Mouse (Mus musculus): ENCODE data around the gene Il5. TPM values are rescaled to one million over a fixed set of nuclear protein-coding genes. Genes with fewer than 3 reads are reported as not detected.
"Not testable (repeated sequence)": the region's sequence is repeated elsewhere in the genome, so short reads cannot be mapped to it uniquely, and the experiment has no call there.

Gene Il5
- total RNA-seq, 2 experiments from 2014 or later = not detected

DNA sequence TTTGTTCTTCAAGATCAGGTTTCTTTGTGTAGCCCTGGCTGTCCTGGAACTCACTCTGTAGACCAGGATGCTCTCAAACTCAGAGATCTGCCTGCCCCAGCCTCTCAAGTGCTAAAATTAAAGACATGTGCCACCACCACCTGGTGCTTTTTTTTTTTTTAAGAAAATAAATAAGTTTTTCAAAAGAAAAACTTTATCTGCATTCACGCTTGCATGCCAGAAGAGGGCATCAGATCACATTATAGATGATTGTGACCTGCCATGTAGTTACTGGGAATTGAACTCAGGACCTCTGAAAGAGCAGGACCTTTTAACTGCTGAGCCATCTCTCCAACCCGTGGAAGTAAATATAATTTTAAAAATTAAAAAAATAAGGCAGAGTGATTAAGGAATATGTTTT is 24.7 kb downstream of the Il5 start:
- no peak for DNase-seq

DNA sequence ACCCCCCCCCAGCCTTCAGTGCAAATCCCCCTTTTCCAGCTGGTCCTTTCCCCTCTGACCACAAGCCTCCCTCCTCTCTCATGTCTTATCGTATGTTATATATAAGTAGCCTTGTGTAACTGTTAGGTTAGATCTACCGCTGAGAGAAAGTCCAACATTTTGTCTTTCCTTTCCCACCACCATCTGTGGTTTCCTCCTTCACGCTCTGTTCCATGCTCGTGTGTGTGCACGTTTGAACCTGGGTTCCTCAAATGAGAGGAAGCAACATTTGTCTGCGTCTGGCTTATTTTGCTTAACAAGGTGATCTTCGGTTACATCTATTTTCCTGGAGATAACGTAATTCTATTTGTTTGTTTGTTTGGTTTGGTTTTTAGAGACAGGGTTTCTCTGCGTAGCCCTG is 27.4 kb downstream of the Il5 start:
- no peak for DNase-seq

DNA sequence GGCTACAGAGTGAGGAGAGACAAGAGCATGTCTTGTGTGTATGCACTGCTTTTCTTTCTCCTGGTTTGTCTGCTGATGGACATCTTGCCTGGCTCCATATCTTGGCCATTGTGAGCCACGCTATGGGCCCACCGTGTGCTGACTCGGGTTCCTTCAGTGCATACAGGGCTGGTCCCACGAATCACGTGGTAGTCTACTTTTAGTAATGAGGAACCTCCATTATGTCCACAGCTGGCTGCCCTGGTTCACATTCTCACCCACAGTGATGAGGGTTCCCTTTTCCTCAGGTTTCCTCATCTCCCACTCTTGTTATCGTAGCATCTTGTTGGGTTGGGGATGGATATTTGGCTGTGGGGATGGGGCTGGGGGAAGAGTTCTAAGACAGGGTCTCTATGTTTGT is 28.0 kb downstream of the Il5 start:
- no peak for DNase-seq

DNA sequence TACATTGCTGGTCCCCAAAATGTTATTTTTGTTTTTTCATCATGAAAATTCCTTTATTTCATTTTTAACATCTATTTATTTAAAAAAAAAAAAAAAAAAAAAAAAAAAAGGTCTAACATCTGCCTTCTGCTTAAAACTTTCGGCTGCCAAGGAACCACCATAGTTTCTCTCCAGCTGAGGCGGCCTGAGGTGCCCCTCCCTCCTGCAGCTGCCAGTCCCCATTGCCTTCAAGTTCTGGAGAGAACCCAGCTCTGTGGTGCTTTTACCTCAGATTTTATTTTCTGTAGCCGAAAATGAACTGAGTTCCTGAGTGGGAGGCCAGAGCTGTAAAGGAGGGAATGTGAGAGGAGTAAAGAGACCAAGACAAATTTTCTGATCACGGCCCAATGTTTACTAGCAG is 28.7 kb downstream of the Il5 start:
- DNase-seq = no peak

DNA sequence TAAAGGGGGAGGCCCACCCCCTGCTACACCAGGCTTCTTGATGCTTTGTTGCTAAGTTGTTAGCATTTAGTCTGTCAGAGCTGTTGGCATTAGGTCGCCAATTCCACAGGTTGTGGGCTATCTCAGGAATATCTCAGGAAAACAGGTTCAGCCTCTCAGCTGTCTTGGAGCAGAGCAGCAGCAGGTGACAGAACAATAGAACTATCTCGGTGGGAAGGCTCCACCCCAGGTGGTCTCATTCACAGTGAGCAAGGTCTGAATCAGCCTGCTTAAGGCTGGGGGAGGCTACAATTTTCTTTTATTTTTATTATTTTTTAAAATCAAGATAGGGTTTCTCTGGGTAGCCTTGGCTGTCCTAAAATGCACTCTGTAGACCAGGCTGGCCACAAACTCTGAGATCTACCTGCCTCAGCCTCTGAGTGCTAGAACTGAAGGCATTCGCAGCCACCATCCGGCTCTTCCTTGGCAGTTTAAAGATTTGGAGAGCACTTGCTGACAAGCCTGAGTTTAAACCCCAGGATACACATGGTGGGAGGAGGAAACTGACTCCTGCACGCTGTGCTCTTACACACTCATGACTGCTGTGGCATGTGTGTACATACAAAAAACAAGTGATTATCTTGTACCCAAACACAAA is 29.2 kb downstream of the Il5 start:
- no peak for DNase-seq

DNA sequence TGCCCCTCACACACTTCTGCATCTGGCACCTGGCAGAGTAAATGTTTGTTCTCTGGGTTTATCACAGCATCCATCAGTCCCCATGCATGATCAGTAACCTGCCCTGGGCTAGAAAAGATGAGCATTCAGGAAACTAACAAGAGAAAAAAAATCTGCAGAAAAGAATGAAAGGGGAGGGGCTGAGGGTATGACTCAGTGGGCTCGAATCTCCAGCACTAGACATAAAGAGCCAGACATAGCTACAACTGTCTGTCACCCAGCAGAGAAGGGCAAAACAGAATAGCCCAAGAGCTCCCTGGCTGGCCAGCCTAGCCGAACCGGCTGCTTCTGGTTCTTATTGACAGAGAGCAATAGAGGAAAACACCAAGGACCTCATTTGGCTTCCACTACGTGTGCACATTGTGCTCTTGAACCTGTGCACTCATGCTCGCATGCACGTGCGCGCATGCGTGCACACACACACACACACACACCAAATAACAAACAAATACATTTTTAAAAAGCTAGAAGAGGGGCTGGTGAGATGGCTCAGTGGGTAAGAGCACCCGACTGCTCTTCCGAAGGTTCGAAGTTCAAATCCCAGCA is 34.5 kb downstream of the Il5 start:
- DNase-seq = no peak

DNA sequence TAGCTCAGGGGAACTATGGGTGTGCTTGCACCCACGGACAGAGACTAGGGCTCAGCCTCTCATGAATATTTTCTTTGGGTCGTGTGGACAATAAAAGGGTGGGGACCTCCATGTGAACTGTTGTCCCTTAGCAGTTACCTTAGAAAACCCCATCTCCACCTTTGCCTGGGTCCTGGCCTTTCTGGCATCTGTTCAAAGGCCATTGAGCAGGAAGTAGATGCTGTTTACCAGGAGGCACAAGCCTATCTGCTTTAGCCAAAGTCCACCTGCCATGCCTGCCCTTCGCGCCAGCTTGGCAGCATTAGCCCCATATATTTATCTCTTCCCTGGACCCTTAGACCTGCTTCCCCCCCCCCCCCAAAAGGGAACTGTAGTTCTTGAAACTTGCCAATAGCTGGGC is 37.0 kb downstream of the Il5 start:
- DNase-seq = no peak

DNA sequence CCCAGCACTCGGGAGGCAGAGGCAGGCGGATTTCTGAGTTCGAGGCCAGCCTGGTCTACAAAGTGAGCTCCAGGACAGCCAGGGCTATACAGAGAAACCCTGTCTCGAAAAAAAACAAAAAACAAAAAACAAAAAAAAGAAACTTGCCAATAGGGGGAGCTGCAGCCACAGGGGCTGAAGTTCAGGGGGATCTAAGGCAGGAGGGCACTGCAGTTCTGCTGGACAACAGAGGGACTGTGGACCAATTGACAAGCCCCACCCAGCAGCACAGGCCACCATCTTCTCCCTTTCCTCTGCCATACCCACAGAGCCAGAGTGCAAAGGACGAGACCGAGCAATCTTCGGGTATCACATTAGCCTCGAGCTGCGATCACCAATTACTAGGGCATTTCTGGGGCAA is 37.4 kb downstream of the Il5 start:
- DNase-seq = not testable (repeated sequence)

DNA sequence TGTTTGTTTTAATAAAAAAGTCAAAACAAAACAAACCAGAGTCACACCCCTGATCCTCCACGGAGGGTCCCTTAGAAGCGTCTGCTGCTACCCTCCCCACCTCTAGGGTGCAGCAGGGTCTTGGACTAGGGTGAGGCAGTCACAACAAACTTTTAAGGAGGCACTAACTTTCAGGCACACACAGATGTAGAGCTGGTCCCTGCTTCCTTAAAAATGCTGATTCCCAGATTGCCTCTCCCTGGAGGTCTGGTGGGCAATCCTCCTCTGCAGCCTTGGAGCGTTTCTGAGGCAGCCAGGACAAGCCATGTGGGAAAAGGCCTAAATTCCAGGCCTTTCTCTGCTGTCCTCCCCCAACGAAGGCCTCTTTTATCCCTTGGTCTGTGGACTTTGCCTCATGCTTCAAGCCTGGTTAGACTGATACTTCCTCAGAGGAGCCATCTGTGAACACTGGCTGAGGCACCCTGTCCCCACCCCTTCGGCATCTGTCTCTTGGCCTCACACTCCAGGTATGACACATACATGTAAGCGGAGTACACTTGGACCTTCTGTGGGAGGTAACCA is 38.3 kb downstream of the Il5 start:
- no peak for DNase-seq

DNA sequence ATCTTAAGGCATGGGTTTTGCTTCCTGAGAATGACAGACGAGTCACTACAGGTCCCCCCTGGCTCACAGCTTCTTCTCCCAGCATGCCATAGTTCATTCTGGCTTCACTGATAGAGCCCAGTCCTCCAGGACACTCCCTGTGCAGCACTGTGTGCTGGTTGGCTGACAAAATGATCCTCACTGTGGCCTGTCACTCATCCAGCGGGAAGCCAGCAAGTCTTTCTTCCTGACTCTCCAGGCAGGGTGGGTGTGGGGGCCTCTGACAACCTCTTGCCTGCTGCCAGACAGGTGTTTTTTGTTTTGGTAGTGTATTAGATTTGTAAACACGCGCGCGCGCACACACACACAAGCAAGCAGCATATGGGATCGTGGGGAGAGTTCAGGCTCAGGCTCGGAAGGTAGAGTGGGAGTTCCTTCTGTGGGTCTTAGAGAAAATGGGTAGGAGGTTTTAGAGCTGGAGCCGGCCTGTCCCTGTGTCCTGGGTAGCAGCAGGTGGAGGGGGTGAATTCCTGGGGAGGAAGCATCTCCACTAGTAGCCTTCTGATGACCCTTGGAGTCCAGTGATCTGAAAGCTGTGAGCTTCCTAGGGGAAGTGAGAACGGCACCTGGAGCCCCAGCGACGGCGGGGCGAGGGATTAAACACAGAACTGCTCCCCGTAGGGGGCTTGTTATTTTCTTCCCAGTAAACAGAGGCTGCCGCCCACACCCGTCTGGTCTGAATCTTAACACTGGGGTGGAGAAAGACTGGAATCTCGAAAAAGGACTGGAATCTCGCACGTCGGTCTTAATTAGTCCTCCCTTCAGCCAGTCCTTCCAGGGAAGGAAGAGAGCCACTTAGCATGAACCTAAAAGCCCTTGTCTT is 39.2 kb downstream of the Il5 start:
- no peak for DNase-seq

DNA sequence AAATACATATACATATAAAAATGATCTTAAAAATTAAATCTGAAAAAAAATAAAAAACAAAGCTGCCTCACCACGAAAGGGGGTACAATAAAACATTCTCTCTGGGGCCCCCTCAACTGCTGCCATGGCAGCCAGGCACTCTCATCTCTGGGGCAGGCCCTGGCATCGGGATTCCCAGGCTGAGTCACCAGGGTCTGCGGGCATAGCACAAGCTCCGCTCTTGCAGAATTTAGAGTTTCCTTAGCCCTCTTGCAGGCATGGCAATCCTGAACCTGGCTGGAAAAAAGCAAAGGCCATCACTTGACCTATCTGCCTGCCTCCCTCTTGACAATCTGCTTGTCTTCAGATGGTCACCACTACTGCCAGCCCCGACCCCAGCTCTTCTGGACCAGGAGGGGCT is 40.7 kb downstream of the Il5 start:
- no peak for DNase-seq

DNA sequence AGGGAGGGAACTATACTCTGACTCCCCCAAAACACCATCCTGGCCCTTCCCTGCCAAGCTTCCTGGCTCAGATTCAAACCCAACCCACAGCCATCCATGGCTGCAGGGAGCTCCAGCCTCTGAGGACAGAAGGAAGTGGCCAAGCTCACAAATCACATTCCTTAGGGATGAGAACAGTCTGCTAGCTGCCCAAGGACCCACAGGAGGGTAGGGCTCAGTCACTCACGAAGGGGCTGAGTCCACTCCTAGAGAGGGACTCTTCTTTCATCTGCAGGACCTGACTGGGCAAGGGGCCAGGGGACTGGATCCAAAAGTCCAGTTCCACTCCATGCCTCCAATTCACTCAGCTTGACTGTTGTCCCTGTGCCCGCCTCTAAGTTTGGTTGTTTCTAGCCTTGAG is 41.2 kb downstream of the Il5 start:
- DNase-seq = peak; percentile 71

DNA sequence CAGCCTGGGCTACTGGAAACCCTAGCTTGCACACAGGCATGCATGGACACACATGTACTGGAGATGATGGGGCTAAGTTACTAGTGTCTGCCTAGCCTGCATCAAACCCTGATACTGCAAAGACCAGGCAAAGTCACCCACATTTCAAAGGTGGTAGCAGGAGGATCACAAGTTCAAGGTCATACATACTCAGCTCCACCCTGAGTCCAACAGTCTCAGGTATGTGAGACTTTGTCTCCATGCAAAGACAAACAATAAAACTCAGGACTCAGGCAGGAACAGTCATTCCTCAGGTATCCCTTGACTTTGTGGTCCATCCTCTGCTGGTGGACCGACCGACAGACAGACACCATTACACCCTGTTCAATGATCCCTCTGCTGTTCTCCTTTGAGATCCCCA is 41.8 kb downstream of the Il5 start:
- no peak for DNase-seq

DNA sequence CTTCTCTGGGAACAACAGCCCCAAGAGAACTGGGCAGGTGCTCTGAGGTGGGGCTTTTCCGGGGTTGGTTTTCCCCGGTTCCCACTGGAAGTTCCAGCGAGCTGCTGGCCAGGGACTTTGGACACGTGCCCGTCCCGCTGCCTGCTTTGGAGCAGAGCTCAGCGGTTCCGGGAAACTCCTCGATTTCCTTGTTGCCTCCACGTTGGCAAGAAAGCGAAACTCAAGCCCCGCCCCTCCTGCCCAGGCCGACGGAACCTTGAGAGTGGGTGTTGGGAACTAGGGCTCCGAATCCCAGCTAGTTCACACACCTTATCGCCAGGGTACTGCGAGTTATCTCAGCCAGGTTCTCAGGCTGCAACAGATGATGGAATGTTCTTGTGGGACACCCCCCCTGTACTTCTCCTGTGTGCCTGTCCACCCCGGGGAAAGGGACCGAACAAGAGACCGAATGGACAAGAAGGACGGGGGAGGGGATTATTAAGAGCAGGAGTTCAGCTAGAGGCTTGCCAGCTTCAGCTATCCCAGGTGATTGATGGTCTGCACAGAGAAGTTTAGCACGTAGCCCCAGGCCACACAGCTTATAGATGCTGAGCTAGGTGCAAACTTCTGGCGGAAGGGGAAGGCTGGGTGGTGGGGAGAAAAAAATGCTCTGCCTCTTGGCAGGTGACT is 42.4 kb downstream of the Il5 start:
- DNase-seq = peak; percentile 85

DNA sequence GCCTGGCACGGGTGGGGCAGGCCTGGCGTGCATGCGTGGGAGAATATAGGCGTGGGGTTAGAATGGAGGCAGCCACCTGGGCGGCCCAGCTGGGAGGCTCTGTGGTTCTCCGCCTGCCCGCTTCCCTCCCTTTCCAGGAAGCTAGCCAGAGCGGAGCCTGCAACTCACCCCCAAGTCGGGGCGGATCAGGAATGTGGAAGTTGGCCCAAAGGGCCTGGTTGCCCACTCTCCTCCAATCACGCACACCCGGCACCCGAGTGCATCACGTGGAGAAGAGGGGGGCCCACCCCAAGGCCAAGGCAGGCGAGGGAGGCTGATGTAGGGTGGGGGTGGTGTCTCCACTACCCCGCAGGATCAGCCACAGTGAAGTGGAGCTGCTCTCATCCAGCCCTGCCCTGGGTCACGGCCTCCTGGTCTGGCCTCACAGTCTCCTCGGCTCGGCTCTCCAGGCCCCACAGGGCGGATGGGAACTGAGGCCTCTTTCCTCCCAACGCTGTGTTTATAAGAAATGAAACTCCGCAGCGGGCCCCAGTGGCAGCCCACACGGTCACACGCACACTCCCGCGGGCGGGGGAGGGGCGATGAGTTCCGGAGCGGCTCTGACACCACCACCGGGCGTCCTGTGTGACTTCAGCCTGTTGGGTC is 43.0 kb downstream of the Il5 start:
- peak; percentile 93 for DNase-seq

DNA sequence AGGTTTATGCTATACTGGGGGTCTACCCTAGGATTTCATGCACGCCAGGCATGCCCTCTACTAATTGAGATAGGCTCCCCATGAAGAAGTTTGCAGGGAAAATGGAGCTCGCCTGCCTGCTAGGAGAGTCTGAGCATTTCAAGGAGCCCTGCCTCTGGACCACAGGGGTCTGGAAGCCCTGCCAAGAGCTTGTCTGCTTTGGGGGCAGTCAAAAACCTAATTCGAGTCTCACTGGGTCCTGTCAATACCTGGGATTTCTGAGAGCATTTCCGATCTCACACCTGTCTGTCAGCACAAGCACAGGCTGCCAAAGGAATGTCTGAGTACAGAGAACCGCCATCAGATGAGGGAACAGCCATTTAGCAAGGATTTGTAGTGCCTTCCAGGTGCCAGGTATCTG is 44.0 kb downstream of the Il5 start:
- DNase-seq = no peak

DNA sequence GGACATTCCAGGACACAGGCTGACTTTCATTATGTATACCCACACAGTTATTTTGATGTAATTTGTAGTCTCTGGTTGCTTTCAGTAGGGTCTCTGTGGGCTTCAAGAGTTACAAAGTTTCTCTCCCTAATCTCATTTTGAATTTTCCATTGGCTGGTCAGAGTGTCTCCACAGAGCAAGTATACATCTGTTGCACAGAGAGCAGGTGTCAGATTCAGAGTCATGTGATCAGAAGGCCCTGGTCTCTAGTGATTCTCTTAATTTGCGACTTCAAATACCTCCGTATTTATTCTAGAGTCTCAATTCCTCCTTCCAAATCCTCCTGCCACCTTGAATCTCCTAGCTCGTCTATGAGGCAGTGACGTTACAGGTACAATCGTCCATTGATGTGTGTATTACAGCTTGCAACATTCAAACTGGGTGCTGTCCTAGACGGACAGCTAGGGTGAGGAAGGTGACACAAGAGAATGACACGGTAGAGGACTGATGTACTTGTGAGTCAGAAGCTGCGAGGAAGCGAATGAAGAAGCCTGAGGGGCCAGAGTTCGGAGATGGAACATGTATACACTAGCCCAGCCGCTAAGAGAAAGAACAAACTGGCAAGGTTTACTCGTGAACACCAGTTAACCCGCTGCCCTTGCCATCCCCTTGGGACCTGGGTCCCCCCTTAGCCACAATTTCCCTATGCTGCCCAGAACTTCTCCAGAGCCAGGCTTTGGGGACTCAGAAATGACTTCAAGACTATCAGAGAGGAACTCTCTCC is 48.0 kb downstream of the Il5 start:
- DNase-seq = no peak

DNA sequence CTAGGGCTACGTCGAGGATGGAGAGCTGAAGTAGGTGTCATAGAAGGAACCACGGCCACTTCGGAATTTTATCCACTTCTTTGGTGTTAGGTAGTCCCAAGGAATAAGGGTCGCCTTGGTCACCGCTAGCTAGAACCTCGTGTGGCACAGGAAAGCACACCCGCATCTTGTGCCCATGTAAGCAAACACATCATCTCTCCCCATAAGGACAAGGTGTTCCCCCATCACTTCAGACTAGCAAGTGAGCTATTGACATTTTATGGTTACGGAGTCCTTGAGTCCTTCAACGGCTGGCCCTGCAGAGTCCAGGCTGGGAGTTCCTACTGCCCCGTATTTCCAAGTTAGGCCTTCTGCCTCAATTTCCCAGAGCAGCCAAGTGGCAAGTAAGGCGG is 48.6 kb downstream of the Il5 start:
- no peak for DNase-seq

DNA sequence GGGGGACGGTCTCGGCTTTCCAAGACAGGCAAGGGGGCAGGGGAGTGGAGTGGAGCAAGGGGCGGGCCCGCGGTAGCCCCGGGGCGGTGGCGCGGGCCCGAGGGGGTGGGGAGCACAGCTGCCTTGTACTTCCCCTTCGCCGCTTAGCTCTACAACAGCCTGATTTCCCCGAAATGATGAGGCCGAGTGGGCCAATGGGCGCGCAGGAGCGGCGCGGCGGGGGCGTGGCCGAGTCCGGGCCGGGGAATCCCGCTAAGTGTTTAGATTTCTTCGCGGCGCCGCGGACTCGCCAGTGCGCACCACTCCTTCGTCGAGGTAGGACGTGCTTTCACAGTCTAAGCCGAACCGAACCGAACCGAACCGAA is 49.1 kb downstream of the Il5 start, which contains the start of gene Irf1:
TSS of gene Irf1 (plus strand) at position 255 of the 365 bp plus-strand sequence.
- peak; percentile 92 for DNase-seq

DNA sequence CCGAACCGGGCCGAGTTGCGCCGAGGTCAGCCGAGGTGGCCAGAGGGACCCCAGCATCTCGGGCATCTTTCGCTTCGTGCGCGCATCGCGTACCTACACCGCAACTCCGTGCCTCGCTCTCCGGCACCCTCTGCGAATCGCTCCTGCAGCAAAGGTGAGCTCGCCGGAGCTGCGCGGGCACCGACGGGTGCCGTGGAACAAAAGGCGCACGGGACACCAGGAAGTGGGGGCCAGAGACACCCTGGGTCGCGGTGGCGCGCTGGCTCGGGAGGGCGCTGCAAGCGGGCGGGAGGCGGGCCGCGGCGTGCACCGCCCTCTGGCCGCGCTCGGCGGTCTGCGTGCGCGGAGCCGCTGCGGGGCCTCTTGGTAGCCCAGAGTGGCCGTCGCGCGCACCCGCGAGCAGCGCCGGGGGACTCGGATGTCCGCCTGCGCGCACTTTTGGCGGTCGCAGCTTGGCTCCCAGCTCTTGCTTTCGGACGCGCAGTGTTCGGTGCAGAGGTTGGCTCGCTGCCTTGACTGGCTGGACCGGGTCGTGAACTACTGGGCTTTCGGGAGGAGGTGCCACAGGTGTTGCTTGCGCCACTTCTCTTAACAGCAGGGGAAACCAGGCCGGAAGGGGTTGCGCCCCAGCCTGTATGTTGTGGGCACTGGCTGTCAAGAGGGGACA is 49.7 kb downstream of the Il5 start:
- peak; percentile 88 for DNase-seq

All from gastrocnemius, postnatal 10 days (tissue).